Mouse (Mus musculus) ES-Bruce4 (cell line): ENCODE measurements around the gene Chid1. TPM values are rescaled to one million over a fixed set of nuclear protein-coding genes. Genes with fewer than 3 reads are reported as not detected.

Experiments
- H3K27ac ChIP-seq: 2 replicates; pipeline ENCODE4 v1.5.1; 2012; ENCODE audit warnings: low read length, inconsistent platforms; ENCODE audit not compliant: insufficient read depth
- H3K27me3 ChIP-seq: 2 replicates; pipeline ENCODE4 v1.6.1; 2012; ENCODE audit warnings: mild to moderate bottlenecking, low read length, inconsistent platforms; ENCODE audit not compliant: control insufficient read depth, poor library complexity, insufficient read depth, severe bottlenecking
- H3K36me3 ChIP-seq: 2 replicates; pipeline ENCODE4 v1.6.1; 2012; ENCODE audit warnings: inconsistent platforms, mild to moderate bottlenecking, low read length, moderate library complexity; ENCODE audit not compliant: control insufficient read depth, poor library complexity, insufficient read depth, severe bottlenecking
- H3K4me1 ChIP-seq: one replicate; pipeline ENCODE4 v1.8.1; 2011; ENCODE audit warnings: low read length; ENCODE audit not compliant: control insufficient read depth, insufficient read depth
- H3K4me3 ChIP-seq: 2 replicates; pipeline ENCODE4 v1.5.1; 2011; ENCODE audit warnings: low read depth, mild to moderate bottlenecking, low read length
- H3K9ac ChIP-seq: 2 replicates; pipeline ENCODE4 v1.6.1; 2012; ENCODE audit warnings: low read depth, mild to moderate bottlenecking, inconsistent platforms; ENCODE audit not compliant: poor library complexity, severe bottlenecking
- H3K9me3 ChIP-seq: replicated peaks from 2 replicates; pipeline ENCODE4 v1.6.1; 2012; ENCODE audit warnings: mild to moderate bottlenecking, low read length, inconsistent platforms; ENCODE audit not compliant: control insufficient read depth, poor library complexity, insufficient read depth, severe bottlenecking
- CTCF ChIP-seq: IDR thresholded peaks from one replicate; pipeline ENCODE4 v1.8.1; 2011; ENCODE audit warnings: low read depth, low read length
- EP300 ChIP-seq: IDR thresholded peaks from 2 replicates; pipeline ENCODE4 v1.6.1; 2011; ENCODE audit warnings: low read depth, low read length; ENCODE audit not compliant: insufficient read depth
- POLR2A ChIP-seq: IDR thresholded peaks from one replicate; pipeline ENCODE4 v1.8.1; 2011; ENCODE audit warnings: low read length; ENCODE audit not compliant: insufficient read depth
- polyA plus RNA-seq: library from polyadenylated mRNA; stranded (reverse); fragments of >200 nt; gene quantifications from 2 replicates; pipeline ENCODE4 v1.2.4, GENCODE M21; 2011; ENCODE audit warnings: low read depth; ENCODE audit not compliant: missing spikeins, insufficient read depth, insufficient read length

Chid1 gene
- polyA plus RNA-seq, 1 experiment: 16.7 TPM

- Histone ChIP-seq H3K36me3 (no peaks in the 10 kb centered on the region), H3K4me1 (no peaks in the 10 kb centered on the region), H3K9me3 (no peaks in the 10 kb centered on the region), H3K27me3 (no peaks in the 10 kb centered on the region), H3K9ac (no peak overlapping the region), H3K27ac (no peak overlapping the region), H3K4me3 (no peak overlapping the region)
- TF ChIP-seq POLR2A: no peak
- no peak for TF ChIP-seq CTCF
- no peak for TF ChIP-seq EP300
Measured at GRCm38 (mm10) chr7:141508160-141508559, 31.5 kb downstream of the Chid1 start.

- no peaks in the 10 kb centered on the region for H3K27me3 ChIP-seq
- H3K9me3 ChIP-seq: no peaks in the 10 kb centered on the region
- H3K36me3 ChIP-seq: no peaks in the 10 kb centered on the region
- H3K4me1 ChIP-seq: no peaks in the 10 kb centered on the region
- no peak overlapping the region for H3K9ac ChIP-seq
- H3K27ac ChIP-seq: no peak overlapping the region
- no peak overlapping the region for H3K4me3 ChIP-seq
- no peak for TF ChIP-seq CTCF
- TF ChIP-seq EP300: no peak
- no peak for TF ChIP-seq POLR2A
Measured at GRCm38 (mm10) chr7:141506278-141506677, 33.4 kb downstream of the Chid1 start.

GRCm38 (mm10) chr7:141502556-141502905 lies 37.1 kb downstream of the Chid1 start:
- no peaks in the 10 kb centered on the region for H3K4me1 ChIP-seq
- no peak overlapping the region for H3K9ac ChIP-seq
- no peaks in the 10 kb centered on the region for H3K36me3 ChIP-seq
- H3K27me3 ChIP-seq: no peaks in the 10 kb centered on the region
- no peak overlapping the region for H3K27ac ChIP-seq
- no peak for TF ChIP-seq POLR2A
- no peak for TF ChIP-seq CTCF
- TF ChIP-seq EP300: no peak
- H3K4me3 ChIP-seq: no peak overlapping the region
- H3K9me3 ChIP-seq: no peaks in the 10 kb centered on the region

- Histone ChIP-seq H3K4me3 (no peak overlapping the region), H3K27ac (no peak overlapping the region), H3K36me3 (no peaks in the 10 kb centered on the region), H3K9ac (no peak overlapping the region), H3K9me3 (no peaks in the 10 kb centered on the region), H3K4me1 (no peaks in the 10 kb centered on the region), H3K27me3 (no peaks in the 10 kb centered on the region)
- TF ChIP-seq POLR2A (no peak), EP300 (no peak), CTCF (no peak)
Measured at GRCm38 (mm10) chr7:141501820-141502555, 37.7 kb downstream of the Chid1 start.

GRCm38 (mm10) chr7:141497600-141497999 lies 42.1 kb downstream of the Chid1 start:
- Histone ChIP-seq H3K27me3 (no peaks in the 10 kb centered on the region), H3K4me3 (no peak overlapping the region), H3K36me3 (no peaks in the 10 kb centered on the region), H3K4me1 (no peaks in the 10 kb centered on the region), H3K9ac (no peak overlapping the region), H3K27ac (no peak overlapping the region), H3K9me3 (no peaks in the 10 kb centered on the region)
- TF ChIP-seq EP300: no peak
- no peak for TF ChIP-seq POLR2A
- no peak for TF ChIP-seq CTCF

GRCm38 (mm10) chr7:141495940-141496339 lies 43.7 kb downstream of the Chid1 start:
- Histone ChIP-seq H3K4me3 (no peak overlapping the region), H3K27me3 (no peaks in the 10 kb centered on the region), H3K9me3 (no peaks in the 10 kb centered on the region), H3K36me3 (no peaks in the 10 kb centered on the region), H3K4me1 (no peaks in the 10 kb centered on the region), H3K9ac (no peak overlapping the region), H3K27ac (no peak overlapping the region)
- TF ChIP-seq CTCF (no peak), EP300 (no peak), POLR2A (no peak)
